Comparison of ENCODE assay signal across 10 mouse cellular contexts in the genomic region with DNA sequence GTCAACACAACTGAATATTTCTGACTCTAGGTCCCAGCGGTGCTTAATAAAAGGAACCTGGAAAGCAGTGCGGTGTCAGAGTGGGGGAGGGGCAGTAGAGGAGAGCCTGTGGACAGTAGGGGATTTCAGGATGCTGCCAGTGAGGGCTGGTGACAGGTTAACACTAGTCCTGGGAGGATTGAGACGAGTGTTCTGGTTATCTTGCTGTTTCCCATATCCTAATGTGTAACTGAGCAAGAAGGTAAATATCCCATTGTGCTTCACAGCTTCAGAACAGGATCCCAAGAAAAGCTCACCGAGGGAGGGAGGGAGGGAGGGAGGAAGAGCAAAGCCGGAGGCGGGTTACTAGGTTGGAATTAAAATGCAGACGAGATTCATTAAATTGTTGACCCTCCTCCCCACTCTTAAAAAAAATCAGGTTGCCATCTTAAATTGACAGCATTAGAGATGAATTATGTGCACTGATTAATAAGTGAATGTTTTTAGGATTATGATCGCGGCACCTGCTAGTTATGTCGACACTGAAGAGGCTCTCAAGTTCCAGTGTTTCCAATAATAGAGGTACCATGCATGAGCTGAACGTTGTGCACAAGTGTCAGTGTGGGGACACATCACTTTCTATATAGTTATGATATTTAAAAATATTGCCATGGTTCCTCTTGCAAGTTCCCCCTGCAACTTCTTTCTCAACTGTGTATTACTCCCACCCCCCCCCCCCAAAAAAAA.
DNase-seq lines count a peak whose midpoint lies in the region; ATAC-seq and TF ChIP-seq lines count a peak whose summit lies in the region.
"Had no signal": no experiment of that assay in that cellular context is flagged by ENCODE, and none has a peak within 500 bp of the region (broad histone marks: within the 10 kb centered on the region; RNA-seq: fewer than 3 reads in every experiment).

No protein-coding gene starts in this region.

- H3K4me3 ChIP-seq in hindbrain, postnatal 0 days (ENCODE audit: low read length), result peak overlapping the region; percentile 27
- no peak overlapping the region for H3K4me3 ChIP-seq in liver, embryonic 12.5 days

- no peak overlapping the region; the same call in 1 of the 2 replicates for H3K9ac ChIP-seq in hindbrain, postnatal 0 days (replicated peaks; ENCODE audit: low read length)
- H3K9ac ChIP-seq in liver, embryonic 12.5 days, result no peak overlapping the region
- H3K9ac ChIP-seq: liver, postnatal 0 days had no signal

- H3K36me3 ChIP-seq in hindbrain, postnatal 0 days (ENCODE audit: insufficient read depth, low read length), result no peaks in the 10 kb centered on the region
- H3K36me3 ChIP-seq in liver, embryonic 12.5 days, result no peaks in the 10 kb centered on the region

- peak; percentile 21 to 49 for DNase-seq in cerebellum, postnatal 25 days
- DNase-seq in cerebellum, adult 18-20 months, result no peak
- peak; percentile 6 for DNase-seq in right cerebral cortex, postnatal 14 days
- no peak for DNase-seq in right cerebral cortex, postnatal 36 days (ENCODE audit: low spot score in 2 of 2)
- peak; percentile 57 for DNase-seq in hindbrain, postnatal 0 days (ENCODE audit: low spot score)
- DNase-seq in yolk sac, embryonic 10.5 days (ENCODE audit: low spot score), result no peak
- no peak for DNase-seq in adrenal gland, adult (ENCODE audit: inconsistent age in 2 of 2, low spot score in 1 of 2)
- DNase-seq: liver, postnatal 0 days had no signal

- no peaks in the 10 kb centered on the region for H3K27me3 ChIP-seq in hindbrain, postnatal 0 days (ENCODE audit: insufficient read depth, low read length)
- no peaks in the 10 kb centered on the region for H3K27me3 ChIP-seq in liver, embryonic 12.5 days (replicated peaks)

- 12% methylated on average over 11 of the region's 11 CpGs for WGBS in hindbrain, postnatal 0 days
- 32% methylated on average over 11 of the region's 11 CpGs for WGBS in liver, embryonic 12.5 days (ENCODE audit: insufficient replicate concordance)

- H3K4me2 ChIP-seq in hindbrain, postnatal 0 days (ENCODE audit: low read depth, low read length), result peak overlapping the region; percentile 46
- no peak overlapping the region for H3K4me2 ChIP-seq in liver, embryonic 12.5 days

- TF ChIP-seq CTCF in hindbrain, postnatal 0 days (IDR thresholded peaks at IDR 0.05; ENCODE audit: low read depth), result no peak

- no peaks in the 10 kb centered on the region for H3K9me3 ChIP-seq in hindbrain, postnatal 0 days (ENCODE audit: low read length)
- H3K9me3 ChIP-seq in liver, embryonic 12.5 days (replicated peaks), result no peaks in the 10 kb centered on the region

- peak; percentile 81 for ATAC-seq in hindbrain, postnatal 0 days
- no peak for ATAC-seq in liver, embryonic 12.5 days
- ATAC-seq: intestine, embryonic 16.5 days; liver, postnatal 0 days had no signal

- H3K4me1 ChIP-seq in hindbrain, postnatal 0 days (ENCODE audit: insufficient read depth, low read length), result no peaks in the 10 kb centered on the region
- H3K4me1 ChIP-seq in liver, embryonic 12.5 days, result no peaks in the 10 kb centered on the region

- no peak overlapping the region for H3K27ac ChIP-seq in hindbrain, postnatal 0 days
- no peak overlapping the region for H3K27ac ChIP-seq in liver, embryonic 12.5 days

Comparison
In these comparisons a context has a peak if more than half of its experiments do, and no peak if none do; other contexts are left out.
1. DNase-seq: peak in cerebellum, postnatal 25 days (2 of 2), right cerebral cortex, postnatal 14 days (single experiment) and hindbrain, postnatal 0 days (single experiment); none in cerebellum, adult 18-20 months (0 of 2), right cerebral cortex, postnatal 36 days (0 of 2), yolk sac, embryonic 10.5 days (single experiment) and adrenal gland, adult (0 of 2).